Mouse (Mus musculus) megakaryocyte-erythroid progenitor cell, adult 5-6 weeks (primary cell): ENCODE measurements around the gene Ypel3. TPM values are rescaled to one million over a fixed set of nuclear protein-coding genes. Genes with fewer than 3 reads are reported as not detected.
A peak's percentile ranks its signal among the peaks of the same experiment; 100 is the strongest.

Source experiments
- ATAC-seq: replicated peaks from 2 replicates; pipeline ENCODE4 v1.8.0; 2016; ENCODE audit warnings: mild to moderate bottlenecking, inconsistent platforms; ENCODE audit not compliant: severe bottlenecking, poor library complexity, low FRiP score, low TSS enrichment
- total RNA-seq, 2 experiments: library from RNA; stranded (forward) in 1 of 2; stranded (reverse) in 1 of 2; fragments of 200-1000, 215-1000 nt in 1 of 2; fragments of >200 nt in 1 of 2; fragmentation: Nextera tagmentation in 1 of 2; gene quantifications; 2 replicates each; pipeline ENCODE4 v1.2.3; 2014 to 2017

Gene Ypel3
- total RNA-seq, 2 experiments from 2014 or later: 22.6 to 40.6 TPM

DNA sequence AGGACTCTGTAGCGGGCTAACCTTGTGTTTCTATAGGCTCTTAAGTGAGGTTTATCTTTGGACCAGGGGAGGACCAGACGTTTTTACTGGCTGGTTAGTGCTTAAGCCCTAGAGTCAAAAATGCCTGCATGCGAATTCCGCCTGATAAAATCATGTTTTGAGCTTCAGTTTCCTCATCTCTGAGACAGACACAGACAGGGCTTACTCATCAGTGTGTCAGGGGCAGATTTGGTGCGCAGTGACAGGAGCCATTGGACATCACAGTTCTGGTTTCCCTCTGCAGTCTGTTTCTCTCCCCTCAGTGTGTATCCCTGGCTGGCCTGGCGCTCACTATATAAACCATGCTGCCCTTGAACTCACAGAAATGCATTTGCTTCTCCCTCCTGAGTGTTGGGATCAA lies 26.4 kb downstream of the Ypel3 start:
- ATAC-seq: no peak

DNA sequence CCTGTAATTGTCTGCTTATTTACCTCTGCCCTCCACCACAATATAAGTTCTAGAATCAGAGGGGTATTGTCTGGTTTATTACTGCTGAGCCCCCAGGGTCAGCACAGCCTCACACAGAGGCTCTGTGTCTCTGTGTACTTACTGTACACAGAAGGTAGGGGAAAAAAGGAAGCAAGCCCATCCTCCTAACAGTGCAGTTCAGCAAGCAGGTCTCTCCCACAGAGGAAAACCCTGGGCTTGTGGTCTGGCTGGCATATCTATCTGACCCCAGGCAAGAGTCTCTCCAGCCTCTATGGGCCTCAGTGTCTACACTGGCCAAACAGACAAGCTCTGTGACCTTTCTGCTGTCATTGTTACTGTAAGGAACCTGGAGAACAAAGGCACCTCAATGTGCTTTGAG lies 27.0 kb downstream of the Ypel3 start:
- no peak for ATAC-seq

DNA sequence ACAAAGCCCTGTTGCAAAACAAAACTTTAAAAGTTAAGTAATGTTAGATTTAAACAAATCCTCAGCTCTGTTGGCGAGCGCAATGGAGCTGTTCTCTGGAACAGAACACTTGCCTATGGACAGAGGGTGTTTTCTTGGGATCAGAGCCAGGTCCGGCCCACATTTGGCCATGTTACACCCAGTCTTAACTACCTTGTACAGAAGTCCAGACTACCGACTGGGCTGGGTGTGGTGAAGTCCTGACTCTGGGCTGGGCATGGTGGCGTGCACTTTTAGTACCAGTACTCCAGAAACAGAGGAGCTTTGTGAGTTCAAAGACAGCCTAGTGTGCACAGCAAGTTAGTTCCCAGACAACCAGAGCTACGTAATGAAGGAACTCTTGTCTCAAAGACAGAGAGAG lies 30.2 kb downstream of the Ypel3 start:
- ATAC-seq: no peak

DNA sequence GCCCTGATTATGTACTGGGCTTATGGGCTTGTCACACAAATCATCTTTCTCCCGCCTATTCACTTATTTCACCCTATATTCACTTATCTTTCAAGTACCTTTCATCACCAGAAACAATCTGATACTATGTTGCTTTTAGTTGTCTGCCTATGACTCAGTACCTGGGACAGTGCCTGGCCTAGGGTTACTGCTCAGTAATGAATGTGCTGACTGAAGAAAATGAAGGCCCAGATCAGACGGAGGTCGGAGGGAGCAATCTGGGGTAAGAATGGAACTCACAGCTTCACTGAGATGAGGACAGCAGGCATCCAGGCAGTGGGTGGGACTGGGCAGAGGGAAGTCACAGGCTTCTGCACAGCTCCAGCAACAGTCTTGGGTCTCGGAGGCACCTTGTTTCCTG lies 30.6 kb downstream of the Ypel3 start:
- ATAC-seq: no peak

DNA sequence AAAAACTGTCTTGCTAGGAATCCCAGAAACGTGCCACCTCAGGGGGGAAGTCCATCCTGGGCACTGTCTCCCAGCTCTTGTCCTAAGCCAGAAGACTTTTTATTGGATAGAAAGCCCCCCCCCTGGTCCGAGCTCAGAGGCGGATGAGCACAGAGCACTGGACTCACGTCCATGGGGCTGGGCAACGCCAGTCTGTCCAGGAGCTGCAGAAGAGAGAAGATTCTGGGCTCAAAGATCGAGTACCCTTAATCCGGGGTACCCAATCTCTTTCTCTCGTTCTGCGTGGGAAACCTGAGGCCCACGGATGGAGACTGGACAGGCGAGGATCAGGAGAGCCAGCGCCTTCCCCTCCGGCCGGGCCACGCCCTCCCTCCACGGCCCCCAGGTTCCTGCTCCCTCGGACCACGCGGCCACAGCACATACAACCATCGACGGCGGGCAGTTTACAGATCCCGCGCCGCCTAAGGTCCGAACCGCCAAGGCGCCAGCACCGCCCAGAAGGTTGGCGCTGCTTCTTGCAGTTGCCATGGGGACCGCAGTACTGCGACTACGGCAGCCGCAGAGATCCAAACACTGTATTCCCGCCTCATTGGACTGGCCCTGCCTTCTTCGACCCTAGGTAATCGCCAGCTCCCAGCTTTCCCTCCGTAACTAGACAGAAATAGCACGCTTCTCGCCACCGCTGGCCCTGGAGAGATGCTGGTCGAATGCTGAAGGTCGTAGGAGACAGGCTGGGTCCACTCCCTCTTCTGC lies 32.1 kb downstream of the Ypel3 start:
- ATAC-seq: peak; percentile 82

DNA sequence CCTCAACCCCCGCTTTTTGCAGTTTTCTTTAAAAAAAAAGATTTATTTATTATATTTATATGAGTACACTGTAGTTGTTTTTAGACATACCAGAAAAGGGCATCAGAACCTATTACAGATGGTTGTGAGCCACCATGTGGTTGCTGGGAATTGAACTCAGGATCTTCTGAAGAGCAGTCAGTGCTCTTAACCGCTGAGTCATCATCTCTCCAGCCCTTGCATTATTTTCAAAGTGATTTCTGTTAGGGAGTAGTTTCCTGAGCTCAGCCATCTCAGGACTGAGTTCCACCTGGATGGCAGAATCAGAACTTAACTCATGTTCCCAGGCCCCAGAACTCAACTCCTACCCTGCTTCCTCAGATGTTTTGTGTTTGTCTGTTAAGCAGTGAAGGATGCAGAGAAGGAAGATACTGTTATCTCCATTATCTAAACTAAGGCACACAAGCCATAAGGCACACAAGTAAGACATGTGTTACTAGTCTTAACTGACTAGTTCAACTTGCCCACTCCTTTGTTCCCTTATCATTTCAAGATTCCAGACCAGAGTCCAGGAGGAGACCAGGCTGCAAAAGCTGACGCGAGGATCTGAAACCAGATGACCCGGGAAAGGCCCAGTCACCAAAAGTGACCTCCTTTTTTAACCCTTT lies 33.1 kb downstream of the Ypel3 start:
- no peak for ATAC-seq

DNA sequence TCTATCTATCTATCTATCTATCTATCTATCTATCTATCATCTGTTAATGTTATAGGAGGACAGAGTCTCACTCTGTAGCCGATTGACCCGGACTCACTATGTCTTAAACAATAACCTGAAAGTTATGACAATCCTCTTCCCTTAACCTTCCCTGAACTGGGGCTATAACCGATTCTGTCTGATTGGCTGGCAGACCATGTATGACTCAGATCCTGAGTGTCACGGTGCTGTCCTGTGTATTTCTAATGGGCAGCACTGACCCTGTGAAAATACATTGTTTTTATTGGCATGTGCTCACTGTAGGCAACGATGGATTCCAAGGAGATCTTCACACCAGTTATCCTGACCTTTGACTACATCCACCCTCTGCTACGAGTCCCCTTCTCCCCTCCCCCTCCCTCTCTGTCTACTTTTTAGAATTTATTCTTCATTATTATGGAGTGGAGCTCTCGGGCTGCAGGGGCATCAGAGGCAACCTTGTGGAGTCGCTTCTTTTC lies 39.0 kb downstream of the Ypel3 start:
- no peak for ATAC-seq

DNA sequence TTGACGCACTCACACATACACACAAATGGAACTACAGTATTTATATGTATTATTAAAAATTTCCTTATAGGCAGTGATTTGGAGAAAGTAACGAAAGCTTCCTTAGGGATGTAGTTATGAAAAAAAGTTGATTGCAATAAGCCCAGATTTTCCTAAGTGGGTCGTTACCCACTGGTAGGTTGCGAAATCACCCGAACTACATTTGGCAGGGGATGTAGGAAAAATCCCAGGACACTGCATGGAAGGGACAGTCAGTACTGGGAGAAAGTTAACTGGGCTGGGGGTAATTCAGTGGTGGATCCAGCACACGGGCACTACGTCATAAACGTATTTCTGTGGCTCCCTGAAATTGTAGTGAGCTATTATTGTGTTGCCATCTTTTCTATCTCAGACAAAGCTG lies 39.7 kb downstream of the Ypel3 start:
- ATAC-seq: no peak

DNA sequence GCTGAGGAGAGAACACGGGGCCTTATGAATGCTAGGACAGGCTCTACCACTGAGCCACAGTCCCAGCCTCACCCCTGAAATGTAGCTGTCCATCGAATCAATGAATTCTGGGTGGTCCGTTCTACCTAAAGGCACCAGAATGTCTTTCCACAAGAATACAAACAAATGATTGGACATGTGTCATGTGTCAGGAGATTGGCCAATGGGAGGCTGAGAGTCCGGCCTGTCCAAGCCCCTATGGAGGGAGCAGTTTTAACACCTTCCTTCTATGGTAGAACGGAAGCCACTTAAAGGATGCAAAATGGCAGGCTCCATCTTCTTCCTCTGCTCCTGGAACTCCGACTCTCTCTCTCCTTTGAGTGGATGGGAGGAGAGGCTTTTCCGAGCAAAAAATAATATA lies 40.8 kb downstream of the Ypel3 start:
- no peak for ATAC-seq

DNA sequence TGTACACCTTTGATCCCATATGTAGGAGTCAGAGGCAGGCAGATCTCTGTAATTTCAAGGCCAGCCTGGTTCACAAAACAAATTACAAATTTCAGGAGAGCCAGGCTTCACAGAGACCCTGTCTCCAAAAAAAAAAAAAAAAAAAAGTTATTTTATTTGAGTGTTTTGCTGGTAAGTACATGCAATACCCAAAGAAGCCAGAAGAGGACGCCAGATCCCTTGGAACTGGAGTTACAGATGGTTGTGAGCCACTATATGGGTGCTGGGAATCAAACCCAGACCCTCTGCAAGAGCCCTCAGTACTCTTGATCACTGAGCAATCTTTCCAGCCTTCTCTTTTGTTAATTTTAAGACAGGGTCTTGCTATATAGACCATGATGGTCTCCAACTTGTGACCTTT lies 42.1 kb downstream of the Ypel3 start:
- ATAC-seq: no peak

DNA sequence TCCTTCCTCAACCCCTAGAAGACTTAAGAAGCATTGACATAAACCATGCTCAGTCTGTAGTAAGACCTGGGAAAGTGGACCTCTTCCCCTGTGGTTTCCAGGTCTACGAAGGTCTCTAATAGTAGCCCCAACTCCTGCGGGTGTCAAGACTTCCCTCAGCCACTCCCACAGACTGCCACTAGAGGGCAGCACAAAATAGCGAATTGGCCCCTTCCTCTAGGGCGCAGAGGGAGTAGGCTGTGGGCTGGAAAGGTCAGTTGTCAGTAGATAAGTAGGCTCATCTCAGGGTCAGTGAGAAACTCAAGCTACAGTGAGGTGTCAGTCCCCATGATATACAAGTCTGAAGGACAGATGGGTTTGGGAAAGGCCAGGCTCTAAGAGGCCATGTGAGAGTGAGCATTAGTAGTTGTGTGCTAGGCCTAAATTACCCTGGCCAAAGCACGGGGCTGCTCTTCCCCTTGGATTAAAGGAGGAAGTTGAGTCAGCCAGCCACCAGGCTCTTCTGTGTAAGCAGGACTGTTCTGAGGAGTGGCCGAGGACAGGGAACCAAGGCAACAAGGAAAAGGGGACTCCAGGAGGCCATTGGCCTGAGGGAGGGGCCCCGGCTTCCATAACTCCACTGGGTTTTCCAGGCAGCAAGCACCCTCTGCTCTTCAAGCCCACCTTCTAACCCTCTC lies 45.2 kb downstream of the Ypel3 start:
- peak; percentile 62 for ATAC-seq

DNA sequence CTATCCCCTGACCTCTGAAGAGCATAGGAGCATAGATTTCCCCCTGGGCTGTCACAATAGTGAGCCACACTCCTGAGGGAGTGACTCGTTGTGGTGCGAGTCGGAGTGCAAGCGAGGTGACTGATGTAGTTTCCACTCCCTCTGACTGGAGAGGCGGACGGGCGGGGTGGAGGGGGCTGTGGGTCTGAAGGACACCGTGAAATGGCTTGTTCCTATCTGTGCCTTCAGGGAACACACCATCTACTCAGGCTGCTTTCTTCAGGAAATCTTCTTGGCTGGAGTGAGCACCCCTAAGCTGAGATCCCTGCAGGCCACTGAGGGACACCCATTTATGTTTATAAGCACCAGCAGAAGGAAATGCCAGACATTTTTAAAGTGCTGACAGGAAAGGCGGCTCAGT lies 46.0 kb downstream of the Ypel3 start:
- no peak for ATAC-seq

DNA sequence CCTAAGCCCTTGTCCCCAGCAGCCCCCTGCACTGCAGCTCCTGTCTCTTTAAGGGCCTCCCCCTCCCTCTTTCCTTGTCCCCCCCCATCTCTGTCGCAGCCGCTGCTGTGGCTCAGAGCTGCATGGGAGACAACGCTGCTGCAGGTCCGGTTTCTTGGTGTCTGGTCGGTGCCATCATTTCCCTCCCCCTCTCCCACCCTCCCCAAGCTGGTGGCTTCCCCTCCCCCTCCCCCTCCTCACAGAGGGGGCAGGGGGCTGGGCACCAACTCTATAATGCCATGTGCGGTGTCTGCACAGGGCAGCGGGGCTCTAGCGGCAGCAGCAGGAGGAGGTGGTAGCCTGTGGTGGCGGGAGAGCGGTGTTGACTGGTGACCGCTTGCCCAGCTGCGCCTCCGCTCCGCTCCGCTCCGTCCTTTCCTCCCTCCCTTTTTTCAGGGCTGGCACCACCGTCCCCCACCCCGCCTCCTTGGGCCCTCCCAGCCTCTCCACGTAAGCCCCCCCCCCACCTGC lies 46.5 kb downstream of the Ypel3 start:
- no peak for ATAC-seq

DNA sequence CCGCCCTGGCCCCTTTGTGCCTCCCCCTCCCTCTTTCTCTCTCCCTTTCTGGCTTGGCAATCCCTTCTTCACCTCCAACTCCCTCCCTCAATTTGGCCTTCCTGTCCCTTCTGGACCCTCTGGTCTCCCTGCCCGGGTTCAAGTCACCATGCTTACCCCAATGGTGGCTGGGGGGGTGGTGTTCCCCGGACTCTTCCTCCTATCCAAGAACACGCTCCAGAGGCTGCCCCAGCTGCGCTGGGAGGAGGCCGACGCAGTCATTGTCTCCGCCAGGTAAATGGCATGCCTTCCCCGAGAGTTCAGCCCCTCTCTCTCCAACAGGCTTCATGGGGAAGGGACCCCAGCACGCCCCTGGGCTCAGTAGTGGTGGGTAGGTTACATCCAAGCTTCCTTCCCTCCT lies 47.2 kb downstream of the Ypel3 start:
- ATAC-seq: no peak

DNA sequence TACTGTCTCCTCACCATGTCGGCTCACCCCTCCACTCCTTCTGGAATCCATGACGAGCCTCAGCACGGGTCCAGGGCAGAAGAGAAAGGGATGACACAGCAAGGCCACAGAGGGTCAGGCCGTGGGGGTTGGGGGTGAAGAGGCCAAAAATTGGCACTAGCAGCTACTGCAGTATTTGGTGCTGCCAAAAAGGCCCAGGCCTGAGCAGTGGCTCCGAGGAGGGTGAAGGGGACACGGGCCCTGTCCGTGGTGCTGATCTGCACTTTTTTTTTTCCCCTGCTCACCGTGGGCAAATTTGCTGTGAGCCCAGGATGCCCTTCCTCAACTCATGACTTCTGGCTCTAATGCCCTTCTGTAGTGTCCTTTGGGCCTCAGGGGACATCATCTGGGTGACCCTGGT lies 48.6 kb downstream of the Ypel3 start:
- peak; percentile 32; the same call in 1 of the 2 replicates for ATAC-seq

DNA sequence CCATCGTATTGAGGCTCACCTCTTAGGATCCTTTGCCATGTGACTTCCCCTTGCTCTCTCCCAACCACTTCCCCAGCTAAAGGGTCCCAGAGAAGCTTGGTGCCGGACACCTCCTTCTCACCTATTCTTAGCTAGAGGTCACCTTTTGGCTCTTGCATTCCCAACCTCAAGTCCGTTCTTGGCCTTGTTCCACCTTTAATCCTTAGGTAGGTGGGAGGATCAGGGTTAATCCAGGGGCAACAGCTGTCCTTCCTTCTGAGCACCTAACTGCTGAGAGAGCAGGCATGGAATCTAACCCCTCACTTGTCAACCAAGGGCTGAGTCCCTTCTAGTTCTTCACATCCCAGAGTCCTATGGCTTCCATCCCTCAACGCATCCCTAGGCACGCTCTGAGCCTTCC lies 49.2 kb downstream of the Ypel3 start:
- ATAC-seq: no peak

Other genes with a start within 250 kb of the Ypel3 start
Only the 30 nearest of the 31 such genes appear.
- 193 and 244 TPM in 2 replicates for gene Eif3c, start 210.5 kb upstream of the Ypel3 start, total RNA-seq (2014; fragmentation: Nextera tagmentation)
- gene Eif3c, start 210.5 kb upstream of the Ypel3 start, total RNA-seq (2017): 286 and 298 TPM in 2 replicates
- 0.79 and 2.4 TPM in 2 replicates for gene Apobr, start 192.0 kb upstream of the Ypel3 start, total RNA-seq (2014; fragmentation: Nextera tagmentation)
- gene Apobr, start 192.0 kb upstream of the Ypel3 start, total RNA-seq (2017): 0.89 and 2.4 TPM in 2 replicates
- 24.5 and 43.7 TPM in 2 replicates for gene Cln3, start 191.1 kb upstream of the Ypel3 start, total RNA-seq (2014; fragmentation: Nextera tagmentation)
- 3.8 and 9.8 TPM in 2 replicates for gene Cln3, start 191.1 kb upstream of the Ypel3 start, total RNA-seq (2017)
- gene Il27, start 182.0 kb upstream of the Ypel3 start, total RNA-seq (2014; fragmentation: Nextera tagmentation): not detected in 2 replicates
- gene Il27, start 182.0 kb upstream of the Ypel3 start, total RNA-seq (2017): not detected in 2 replicates
- 6.3 TPM in 1 of 2 replicates, not detected in the other for gene Nupr1, start 146.1 kb upstream of the Ypel3 start, total RNA-seq (2014; fragmentation: Nextera tagmentation)
- gene Nupr1, start 146.1 kb upstream of the Ypel3 start, total RNA-seq (2017): 2.7 and 9.9 TPM in 2 replicates
- 100 and 125 TPM in 2 replicates for gene Sgf29, start 127.6 kb upstream of the Ypel3 start, total RNA-seq (2014; fragmentation: Nextera tagmentation)
- 37.4 and 51.0 TPM in 2 replicates for gene Sgf29, start 127.6 kb upstream of the Ypel3 start, total RNA-seq (2017)
- gene Sult1a1, start 100.5 kb upstream of the Ypel3 start, total RNA-seq (2014; fragmentation: Nextera tagmentation): not detected in 2 replicates
- gene Sult1a1, start 100.5 kb upstream of the Ypel3 start, total RNA-seq (2017): not detected in 2 replicates
- gene Bola2, start 81.6 kb upstream of the Ypel3 start, total RNA-seq (2014; fragmentation: Nextera tagmentation): 212 and 218 TPM in 2 replicates
- gene Bola2, start 81.6 kb upstream of the Ypel3 start, total RNA-seq (2017): 107 and 179 TPM in 2 replicates
- 3.7 and 9.3 TPM in 2 replicates for gene Slx1b, start 81.2 kb upstream of the Ypel3 start, total RNA-seq (2014; fragmentation: Nextera tagmentation)
- gene Slx1b, start 81.2 kb upstream of the Ypel3 start, total RNA-seq (2017): 2.9 and 3.0 TPM in 2 replicates
- gene Coro1a, start 69.2 kb upstream of the Ypel3 start, total RNA-seq (2014; fragmentation: Nextera tagmentation): 31.8 and 35.5 TPM in 2 replicates
- 40.7 and 41.2 TPM in 2 replicates for gene Coro1a, start 69.2 kb upstream of the Ypel3 start, total RNA-seq (2017)
- gene Mapk3, start 17.4 kb upstream of the Ypel3 start, total RNA-seq (2014; fragmentation: Nextera tagmentation): 41.0 and 45.1 TPM in 2 replicates
- gene Mapk3, start 17.4 kb upstream of the Ypel3 start, total RNA-seq (2017): 17.5 and 20.1 TPM in 2 replicates
- 0.26 and 2.5 TPM in 2 replicates for gene Gdpd3, start 10.6 kb upstream of the Ypel3 start, total RNA-seq (2014; fragmentation: Nextera tagmentation)
- 0.09 TPM in 1 of 2 replicates, not detected in the other for gene Gdpd3, start 10.6 kb upstream of the Ypel3 start, total RNA-seq (2017)
- gene Tbx6, start 4.5 kb downstream of the Ypel3 start, total RNA-seq (2014; fragmentation: Nextera tagmentation): 0.69 and 3.1 TPM in 2 replicates
- gene Tbx6, start 4.5 kb downstream of the Ypel3 start, total RNA-seq (2017): not detected in 2 replicates
- gene Ppp4c, start 15.5 kb downstream of the Ypel3 start, total RNA-seq (2014; fragmentation: Nextera tagmentation): 176 and 189 TPM in 2 replicates
- 104 and 127 TPM in 2 replicates for gene Ppp4c, start 15.5 kb downstream of the Ypel3 start, total RNA-seq (2017)
- 0.61 TPM in 1 of 2 replicates, not detected in the other for gene Fam57b, start 20.7 kb downstream of the Ypel3 start, total RNA-seq (2014; fragmentation: Nextera tagmentation)
- 0.42 TPM in 1 of 2 replicates, not detected in the other for gene Fam57b, start 20.7 kb downstream of the Ypel3 start, total RNA-seq (2017)
- not detected in 2 replicates for gene 4930451I11Rik, start 54.7 kb downstream of the Ypel3 start, total RNA-seq (2014; fragmentation: Nextera tagmentation)
- not detected in 2 replicates for gene 4930451I11Rik, start 54.7 kb downstream of the Ypel3 start, total RNA-seq (2017)
- gene Doc2a, start 70.5 kb downstream of the Ypel3 start, total RNA-seq (2014; fragmentation: Nextera tagmentation): not detected in 2 replicates
- not detected in 2 replicates for gene Doc2a, start 70.5 kb downstream of the Ypel3 start, total RNA-seq (2017)
- 51.6 and 123 TPM in 2 replicates for gene Hirip3, start 85.0 kb downstream of the Ypel3 start, total RNA-seq (2014; fragmentation: Nextera tagmentation)
- gene Hirip3, start 85.0 kb downstream of the Ypel3 start, total RNA-seq (2017): 327 and 333 TPM in 2 replicates
- gene Ino80e, start 85.4 kb downstream of the Ypel3 start, total RNA-seq (2014; fragmentation: Nextera tagmentation): 124 and 132 TPM in 2 replicates
- 29.4 and 45.6 TPM in 2 replicates for gene Ino80e, start 85.4 kb downstream of the Ypel3 start, total RNA-seq (2017)
- 36.1 and 44.2 TPM in 2 replicates for gene Taok2, start 107.7 kb downstream of the Ypel3 start, total RNA-seq (2014; fragmentation: Nextera tagmentation)
- gene Taok2, start 107.7 kb downstream of the Ypel3 start, total RNA-seq (2017): 22.1 and 25.1 TPM in 2 replicates
- gene Tmem219, start 146.0 kb downstream of the Ypel3 start, total RNA-seq (2014; fragmentation: Nextera tagmentation): 22.0 and 27.2 TPM in 2 replicates
- gene Tmem219, start 146.0 kb downstream of the Ypel3 start, total RNA-seq (2017): 9.2 and 17.9 TPM in 2 replicates
- gene Kctd13, start 151.9 kb downstream of the Ypel3 start, total RNA-seq (2014; fragmentation: Nextera tagmentation): 14.0 and 18.6 TPM in 2 replicates
- gene Kctd13, start 151.9 kb downstream of the Ypel3 start, total RNA-seq (2017): 9.0 and 22.1 TPM in 2 replicates
- not detected in 2 replicates for gene Asphd1, start 172.6 kb downstream of the Ypel3 start, total RNA-seq (2014; fragmentation: Nextera tagmentation)
- gene Asphd1, start 172.6 kb downstream of the Ypel3 start, total RNA-seq (2017): not detected in 2 replicates
- gene Sez6l2, start 173.6 kb downstream of the Ypel3 start, total RNA-seq (2014; fragmentation: Nextera tagmentation): 3.2 and 4.4 TPM in 2 replicates
- 0.76 TPM in 1 of 2 replicates, not detected in the other for gene Sez6l2, start 173.6 kb downstream of the Ypel3 start, total RNA-seq (2017)
- 61.3 and 70.2 TPM in 2 replicates for gene Cdipt, start 199.0 kb downstream of the Ypel3 start, total RNA-seq (2014; fragmentation: Nextera tagmentation)
- gene Cdipt, start 199.0 kb downstream of the Ypel3 start, total RNA-seq (2017): 31.8 and 49.8 TPM in 2 replicates
- gene Cdiptos, start 199.1 kb downstream of the Ypel3 start, total RNA-seq (2014; fragmentation: Nextera tagmentation): not detected in 2 replicates
- 0.23 TPM in 1 of 2 replicates, not detected in the other for gene Cdiptos, start 199.1 kb downstream of the Ypel3 start, total RNA-seq (2017)
- gene Mvp, start 237.7 kb downstream of the Ypel3 start, total RNA-seq (2014; fragmentation: Nextera tagmentation): 5.6 and 7.9 TPM in 2 replicates
- gene Mvp, start 237.7 kb downstream of the Ypel3 start, total RNA-seq (2017): 13.5 and 19.7 TPM in 2 replicates
- gene Pagr1b, start 239.5 kb downstream of the Ypel3 start, total RNA-seq (2014; fragmentation: Nextera tagmentation): 0.66 TPM in 1 of 2 replicates, not detected in the other
- 4.5 and 8.7 TPM in 2 replicates for gene Pagr1b, start 239.5 kb downstream of the Ypel3 start, total RNA-seq (2017)
- 62.5 and 66.9 TPM in 2 replicates for gene Pagr1a, start 240.4 kb downstream of the Ypel3 start, total RNA-seq (2014; fragmentation: Nextera tagmentation)
- gene Pagr1a, start 240.4 kb downstream of the Ypel3 start, total RNA-seq (2017): 24.5 TPM in 1 of 2 replicates, not detected in the other
- 0.47 and 3.3 TPM in 2 replicates for gene Gm42742, start 244.1 kb downstream of the Ypel3 start, total RNA-seq (2014; fragmentation: Nextera tagmentation)
- gene Gm42742, start 244.1 kb downstream of the Ypel3 start, total RNA-seq (2017): 22.6 TPM in 1 of 2 replicates, not detected in the other